Mouse (Mus musculus) neural tube, embryonic 13.5 days (tissue): Measurements from ENCODE around the gene Eva1b. TPM values are rescaled to one million over a fixed set of nuclear protein-coding genes. Genes with fewer than 3 reads are reported as not detected.

ENCODE experiments used
- ATAC-seq: fragments of 200-750 bp; cut with Nextera tagmentation; 2 replicates; pipeline ENCODE4 v1.8.0; 2017; ENCODE audit warnings: low read depth, mild to moderate bottlenecking, moderate TSS enrichment, moderate library complexity
- H3K27ac ChIP-seq: fragments of 300-500 bp; sonication (generic); replicated peaks from 2 replicates; pipeline ENCODE4 v1.5.1; 2015; ENCODE audit warnings: moderate library complexity, mild to moderate bottlenecking, inconsistent platforms
- H3K27me3 ChIP-seq: fragments of 300-500 bp; sonication (generic); 2 replicates; pipeline ENCODE4 v1.6.1; 2015; ENCODE audit warnings: mild to moderate bottlenecking, inconsistent platforms
- H3K36me3 ChIP-seq: fragments of 300-500 bp; sonication (generic); 2 replicates; pipeline ENCODE4 v1.6.1; 2015; ENCODE audit warnings: mild to moderate bottlenecking, inconsistent platforms
- H3K4me1 ChIP-seq: fragments of 300-500 bp; sonication (generic); replicated peaks from 2 replicates; pipeline ENCODE4 v1.6.1; 2015; ENCODE audit warnings: inconsistent platforms
- H3K4me2 ChIP-seq: fragments of 300-500 bp; sonication (generic); 2 replicates; pipeline ENCODE4 v1.6.1; 2015; ENCODE audit warnings: inconsistent platforms, mild to moderate bottlenecking, moderate library complexity
- H3K4me3 ChIP-seq: fragments of 300-500 bp; sonication (generic); 2 replicates; pipeline ENCODE4 v1.5.1; 2015; ENCODE audit warnings: mild to moderate bottlenecking, inconsistent platforms
- H3K9ac ChIP-seq: fragments of 300-500 bp; sonication (generic); 2 replicates; pipeline ENCODE4 v1.6.1; 2015; ENCODE audit warnings: moderate library complexity, mild to moderate bottlenecking, inconsistent platforms
- H3K9me3 ChIP-seq: fragments of 300-500 bp; sonication (generic); 2 replicates; pipeline ENCODE4 v1.6.1; 2016; ENCODE audit warnings: inconsistent platforms
- WGBS: fragments of 180-500 bp; shearing (Covaris S2); methylation state at CpG from one replicate; pipeline ENCODE4 v1.1.7; 2015; 5-methylcytosine and 5-hydroxymethylcytosine counted together
- polyA plus RNA-seq: library from polyadenylated mRNA; unstranded; fragments of >200 nt; fragmentation: Nextera tagmentation; extraction: Ambion mirVana; gene quantifications from 2 replicates; pipeline ENCODE4 v1.2.1, GENCODE M21; 2015

The Eva1b gene
- polyA plus RNA-seq, 1 experiment from 2014 or later: 15.3 TPM

DNA sequence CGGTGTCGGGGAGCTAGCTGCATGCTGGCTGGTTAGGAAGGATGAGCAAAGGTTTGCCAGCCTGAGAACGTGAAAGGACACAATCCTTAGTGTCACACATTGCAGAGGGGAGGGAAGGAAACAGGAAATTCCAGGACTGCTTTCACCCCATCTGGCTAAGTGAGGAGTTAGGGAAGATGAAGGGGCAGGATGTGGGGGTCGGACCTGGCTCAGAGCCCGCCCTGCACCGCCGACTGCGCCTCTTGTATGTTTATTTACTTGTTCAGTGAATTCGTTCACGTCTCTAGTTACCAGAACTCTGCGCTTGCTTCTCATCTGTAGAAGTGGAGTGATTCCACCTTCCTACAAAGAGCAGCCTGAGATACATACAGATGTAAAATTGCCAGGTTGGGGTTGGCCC lies 17.0 kb upstream of the Eva1b start:
- Histone ChIP-seq H3K9me3 (no peaks in the 10 kb centered on the region), H3K27me3 (no peaks in the 10 kb centered on the region), H3K9ac (no peak overlapping the region), H3K27ac (peak overlapping the region; percentile 69), H3K4me3 (no peak overlapping the region), H3K4me2 (no peak overlapping the region), H3K4me1 (peaks cover 41% of the 10 kb centered on the region), H3K36me3 (peaks cover 84% of the 10 kb centered on the region)
- WGBS: 75% methylated on average over 11 of the region's 11 CpGs
- ATAC-seq: no peak

DNA sequence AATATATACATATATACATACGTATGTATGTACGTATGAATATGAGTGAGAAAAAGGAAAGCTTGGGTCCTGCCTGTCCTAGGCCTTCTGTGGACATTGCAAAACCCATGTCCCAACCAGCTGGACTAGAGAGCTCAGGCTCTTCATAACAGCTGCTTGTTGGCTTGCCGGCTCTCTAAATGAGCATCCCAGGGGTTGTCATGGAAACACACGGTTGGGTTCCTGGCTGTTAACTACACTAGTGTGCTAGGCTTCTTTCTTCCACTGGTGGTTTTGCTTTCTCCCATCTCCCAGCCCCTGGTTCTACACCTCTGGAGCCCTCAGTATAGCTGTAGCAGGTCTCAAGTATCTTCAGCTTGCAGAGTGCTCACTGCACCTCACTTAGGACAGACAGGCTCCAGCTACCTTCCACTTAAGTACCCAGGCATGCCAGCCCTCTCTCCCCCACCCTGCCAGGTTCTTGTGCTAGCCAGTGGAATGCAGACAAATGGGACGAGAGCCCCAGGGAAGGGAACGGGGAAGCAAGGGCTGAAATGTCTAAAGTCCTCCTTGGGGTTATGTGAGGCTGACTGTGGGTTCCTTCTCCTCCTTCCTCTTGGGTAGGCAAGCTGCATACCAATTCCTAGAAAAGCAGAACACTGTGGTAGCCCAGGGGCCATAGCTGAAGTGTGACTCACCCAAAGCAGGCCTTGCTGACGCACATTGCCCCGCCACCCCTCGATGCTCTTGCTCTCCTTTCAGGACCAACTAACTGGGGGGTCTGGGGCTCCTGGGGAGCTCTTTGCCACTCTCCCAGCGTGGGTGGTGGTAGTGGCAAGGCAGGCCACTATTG lies 16.0 kb upstream of the Eva1b start:
- Histone ChIP-seq H3K9me3 (no peaks in the 10 kb centered on the region), H3K4me2 (no peak overlapping the region), H3K4me1 (peaks cover 41% of the 10 kb centered on the region), H3K36me3 (peaks cover 84% of the 10 kb centered on the region), H3K9ac (no peak overlapping the region), H3K27me3 (no peaks in the 10 kb centered on the region), H3K27ac (peak overlapping the region; percentile 69), H3K4me3 (no peak overlapping the region)
- WGBS: 50% methylated on average over 10 of the region's 10 CpGs
- ATAC-seq: peak; percentile 56; the same call in 1 of the 2 replicates

DNA sequence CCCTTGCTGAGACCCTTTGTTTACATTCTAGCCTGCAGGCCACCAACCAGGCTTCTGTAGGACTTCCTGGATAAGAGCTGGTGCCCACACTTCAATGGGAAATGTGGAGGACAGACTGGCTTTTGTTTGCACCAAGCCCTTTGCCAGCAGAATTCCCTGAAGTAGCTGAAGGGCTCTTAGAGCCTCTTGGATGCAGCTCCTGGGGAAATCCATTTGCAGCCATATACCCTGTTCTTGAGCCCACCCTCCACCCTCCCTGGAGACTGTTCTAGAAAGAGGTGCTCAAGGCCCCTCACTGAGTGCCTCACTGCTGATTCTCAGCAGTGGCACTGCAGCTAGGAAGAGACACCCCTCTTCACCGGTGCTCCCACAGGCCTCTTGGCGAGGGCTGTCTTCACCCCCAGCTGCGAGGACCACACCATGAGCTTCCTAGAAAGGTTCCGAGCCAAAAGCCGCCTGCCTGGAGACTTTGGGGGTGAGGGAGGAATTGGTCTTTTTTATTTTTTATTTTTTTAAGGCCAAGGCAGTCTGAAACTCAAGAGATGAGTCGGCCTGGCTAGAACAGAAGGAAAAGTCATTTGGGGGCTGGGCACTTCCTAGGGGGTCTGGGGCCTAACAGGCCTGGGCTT lies 14.8 kb upstream of the Eva1b start:
- no peak for ATAC-seq
- Histone ChIP-seq H3K9ac (no peak overlapping the region), H3K4me1 (peaks cover 41% of the 10 kb centered on the region), H3K27me3 (no peaks in the 10 kb centered on the region), H3K36me3 (peaks cover 85% of the 10 kb centered on the region), H3K27ac (peak overlapping the region; percentile 69), H3K9me3 (no peaks in the 10 kb centered on the region), H3K4me3 (no peak overlapping the region), H3K4me2 (no peak overlapping the region)
- WGBS: 73% methylated on average over 6 of the region's 6 CpGs

GRCm38 (mm10) chr4:126134236-126134635 lies 13.3 kb upstream of the Eva1b start:
- Histone ChIP-seq H3K4me3 (no peak overlapping the region), H3K4me1 (peaks cover 41% of the 10 kb centered on the region), H3K27ac (no peak overlapping the region), H3K4me2 (no peak overlapping the region), H3K9me3 (no peaks in the 10 kb centered on the region), H3K27me3 (no peaks in the 10 kb centered on the region), H3K9ac (no peak overlapping the region), H3K36me3 (peaks cover 85% of the 10 kb centered on the region)
- ATAC-seq: no peak
- 88% methylated on average over 4 of the region's 4 CpGs for WGBS

DNA sequence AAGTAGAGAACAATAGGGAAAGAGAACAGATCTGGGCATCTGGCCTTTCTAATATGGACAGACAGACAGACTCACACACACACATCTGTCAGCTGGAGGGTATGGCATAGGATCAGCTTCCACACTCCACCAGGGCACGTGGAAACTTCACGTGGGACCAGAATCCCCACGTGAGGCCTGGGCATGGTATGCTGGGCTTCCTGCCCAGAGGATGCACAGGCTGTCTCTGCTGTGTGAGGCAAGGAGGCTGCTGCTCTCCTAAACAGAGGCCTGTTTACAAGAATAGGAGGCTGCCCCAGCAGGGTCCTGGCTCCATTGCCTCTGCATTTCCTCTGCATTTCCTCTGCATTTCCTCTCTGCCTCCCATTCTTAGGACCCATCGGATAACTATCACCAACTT lies 12.9 kb upstream of the Eva1b start:
- WGBS: 88% methylated on average over 4 of the region's 4 CpGs
- Histone ChIP-seq H3K4me1 (peaks cover 41% of the 10 kb centered on the region), H3K36me3 (peaks cover 85% of the 10 kb centered on the region), H3K27ac (no peak overlapping the region), H3K27me3 (no peaks in the 10 kb centered on the region), H3K9me3 (no peaks in the 10 kb centered on the region), H3K4me2 (no peak overlapping the region), H3K4me3 (no peak overlapping the region), H3K9ac (no peak overlapping the region)
- ATAC-seq: no peak

- Histone ChIP-seq H3K36me3 (peaks cover 75% of the 10 kb centered on the region), H3K27ac (no peak overlapping the region), H3K9ac (no peak overlapping the region), H3K4me1 (peaks cover 12% of the 10 kb centered on the region), H3K4me3 (no peak overlapping the region), H3K4me2 (no peak overlapping the region), H3K9me3 (no peaks in the 10 kb centered on the region), H3K27me3 (no peaks in the 10 kb centered on the region)
- WGBS: 72% methylated on average over 4 of the region's 4 CpGs
- ATAC-seq: no peak
Observed at GRCm38 (mm10) chr4:126137773-126138172, 9.8 kb upstream of the Eva1b start.

- no peaks in the 10 kb centered on the region for H3K27me3 ChIP-seq
- H3K4me1 ChIP-seq: no peaks in the 10 kb centered on the region
- H3K36me3 ChIP-seq: peaks cover 48% of the 10 kb centered on the region
- ATAC-seq: no peak
- H3K9me3 ChIP-seq: no peaks in the 10 kb centered on the region
- H3K4me2 ChIP-seq: no peak overlapping the region
- H3K9ac ChIP-seq: no peak overlapping the region
- 80% methylated on average over 5 of the region's 5 CpGs for WGBS
- H3K4me3 ChIP-seq: no peak overlapping the region
- H3K27ac ChIP-seq: no peak overlapping the region
Observed at GRCm38 (mm10) chr4:126141021-126141420, 6.5 kb upstream of the Eva1b start.

DNA sequence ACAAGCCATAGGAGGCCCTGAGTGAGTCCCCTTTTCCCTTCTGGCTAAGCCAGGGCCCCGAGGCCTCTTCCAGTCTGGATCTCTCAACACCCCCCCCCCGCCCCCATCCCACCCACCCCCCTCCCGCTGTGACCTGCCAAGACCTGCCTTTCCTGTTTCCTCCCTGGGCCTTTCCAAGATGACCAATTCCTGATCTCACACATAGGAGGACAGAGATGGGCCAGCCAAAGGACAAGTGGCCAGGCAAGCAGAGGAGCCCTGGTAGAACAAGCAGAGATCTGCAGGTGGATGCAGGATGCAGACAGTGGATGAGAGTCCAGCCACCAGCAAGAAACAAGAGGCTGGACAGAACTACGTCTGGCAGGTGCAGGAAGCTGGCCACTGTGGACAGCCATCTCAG lies 2.1 kb upstream of the Eva1b start:
- Histone ChIP-seq H3K27me3 (peaks cover 41% of the 10 kb centered on the region), H3K4me1 (peaks cover 24% of the 10 kb centered on the region), H3K4me2 (no peak overlapping the region), H3K9me3 (no peaks in the 10 kb centered on the region), H3K36me3 (peaks cover 5% of the 10 kb centered on the region), H3K4me3 (no peak overlapping the region), H3K9ac (no peak overlapping the region), H3K27ac (no peak overlapping the region)
- 61% methylated on average over 4 of the region's 4 CpGs for WGBS
- no peak for ATAC-seq

DNA sequence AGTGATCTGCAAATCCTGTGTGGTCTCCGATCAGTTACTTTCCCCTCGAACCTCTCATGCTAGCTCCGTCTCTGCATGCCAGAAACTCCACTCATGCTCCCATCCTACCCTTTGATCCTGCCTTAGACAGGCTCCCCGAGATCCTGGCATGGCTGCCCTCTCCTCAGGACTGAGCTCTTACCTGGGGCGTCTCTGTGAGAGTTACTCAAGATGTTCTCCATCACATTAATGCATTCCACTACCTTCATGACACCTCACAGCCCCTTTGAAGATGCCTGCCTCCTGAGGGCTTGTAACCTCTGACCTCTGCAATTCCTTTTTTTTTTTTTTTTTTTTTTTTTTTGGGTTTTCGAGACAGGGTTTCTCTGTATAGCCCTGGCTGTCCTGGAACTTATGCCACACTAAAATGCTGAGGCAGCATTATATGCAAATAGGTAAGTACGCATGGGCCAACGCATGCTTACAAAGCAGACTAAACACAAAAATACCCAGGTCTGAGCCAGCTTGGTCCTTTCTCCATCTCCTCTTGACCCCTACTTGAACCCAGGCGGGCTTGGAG lies 491 bp upstream of the Eva1b start:
- H3K4me3 ChIP-seq: no peak overlapping the region
- H3K9ac ChIP-seq: 0 out of 2 replicates have a peak overlapping the region, but pooled peaks have one; percentile 34
- WGBS: 38% methylated on average over 9 of the region's 9 CpGs
- H3K27ac ChIP-seq: no peak overlapping the region
- H3K4me1 ChIP-seq: peaks cover 27% of the 10 kb centered on the region
- H3K4me2 ChIP-seq: peak overlapping the region; percentile 65
- H3K27me3 ChIP-seq: peaks cover 44% of the 10 kb centered on the region
- no peak for ATAC-seq
- H3K36me3 ChIP-seq: no peaks in the 10 kb centered on the region
- H3K9me3 ChIP-seq: no peaks in the 10 kb centered on the region

- 0 out of 2 replicates have a peak, but pooled peaks have one; percentile 32 for ATAC-seq
- peak overlapping the region; percentile 68 for H3K27ac ChIP-seq
- WGBS: 1% methylated on average over 55 of the region's 67 CpGs
Observed at GRCm38 (mm10) chr4:126148161-126148961, 817 bp downstream of the Eva1b start.

GRCm38 (mm10) chr4:126149041-126149676 lies 1.6 kb downstream of the Eva1b start:
- H3K27ac ChIP-seq: peak overlapping the region; percentile 68
- no peaks in the 10 kb centered on the region for H3K9me3 ChIP-seq
- 0 out of 2 replicates have a peak, but pooled peaks have one; percentile 15 for ATAC-seq
- peaks cover 44% of the 10 kb centered on the region for H3K27me3 ChIP-seq
- WGBS: 23% methylated on average over 42 of the region's 42 CpGs
- peaks cover 27% of the 10 kb centered on the region for H3K4me1 ChIP-seq
- H3K4me2 ChIP-seq: peak overlapping the region; percentile 65
- no peaks in the 10 kb centered on the region for H3K36me3 ChIP-seq
- H3K4me3 ChIP-seq: peak overlapping the region; percentile 46
- peak overlapping the region; percentile 68 for H3K9ac ChIP-seq

More at GRCm38 (mm10) chr4:126148161-126148961, 817 bp downstream of the Eva1b start:
- peak overlapping the region; percentile 65 for H3K4me2 ChIP-seq
- no peaks in the 10 kb centered on the region for H3K36me3 ChIP-seq
- peaks cover 27% of the 10 kb centered on the region for H3K4me1 ChIP-seq
- H3K9ac ChIP-seq: peak overlapping the region; percentile 68
- peaks cover 44% of the 10 kb centered on the region for H3K27me3 ChIP-seq
- no peaks in the 10 kb centered on the region for H3K9me3 ChIP-seq
- peak overlapping the region; percentile 46 for H3K4me3 ChIP-seq
